Mouse (Mus musculus) adrenal gland, postnatal 10 days (tissue): Measurements from ENCODE around the gene Rassf2. TPM values are rescaled to one million over a fixed set of nuclear protein-coding genes. Genes with fewer than 3 reads are reported as not detected.

Experiments
- DNase-seq: peaks from one replicate; pipeline ENCODE4 v3.0.0; 2021; ENCODE audit warnings: mixed read lengths
- long read RNA-seq, 2 experiments: library from polyadenylated mRNA; stranded (forward); transcript quantifications; one replicate each; pipeline ENCODE4 v2.0.0; 2021
- total RNA-seq, 2 experiments: library from RNA; stranded (reverse); gene quantifications; 2 replicates each; pipeline ENCODE4 v1.2.3; 2021

Gene Rassf2
- total RNA-seq: 10 to 100 TPM; 14.6 to 15.1 TPM
- long read RNA-seq, experiment 1, partial matches to known transcripts: 0 of 7 reads
- long read RNA-seq, experiment 1, other reads (novel, unspliced or antisense): 7 of 7 reads
- long read RNA-seq, experiment 2, full-length matches to known transcripts: 2 of 4 reads
- long read RNA-seq, experiment 2, partial matches to known transcripts: 0 of 4 reads
- long read RNA-seq, experiment 2, other reads (novel, unspliced or antisense): 2 of 4 reads

DNA sequence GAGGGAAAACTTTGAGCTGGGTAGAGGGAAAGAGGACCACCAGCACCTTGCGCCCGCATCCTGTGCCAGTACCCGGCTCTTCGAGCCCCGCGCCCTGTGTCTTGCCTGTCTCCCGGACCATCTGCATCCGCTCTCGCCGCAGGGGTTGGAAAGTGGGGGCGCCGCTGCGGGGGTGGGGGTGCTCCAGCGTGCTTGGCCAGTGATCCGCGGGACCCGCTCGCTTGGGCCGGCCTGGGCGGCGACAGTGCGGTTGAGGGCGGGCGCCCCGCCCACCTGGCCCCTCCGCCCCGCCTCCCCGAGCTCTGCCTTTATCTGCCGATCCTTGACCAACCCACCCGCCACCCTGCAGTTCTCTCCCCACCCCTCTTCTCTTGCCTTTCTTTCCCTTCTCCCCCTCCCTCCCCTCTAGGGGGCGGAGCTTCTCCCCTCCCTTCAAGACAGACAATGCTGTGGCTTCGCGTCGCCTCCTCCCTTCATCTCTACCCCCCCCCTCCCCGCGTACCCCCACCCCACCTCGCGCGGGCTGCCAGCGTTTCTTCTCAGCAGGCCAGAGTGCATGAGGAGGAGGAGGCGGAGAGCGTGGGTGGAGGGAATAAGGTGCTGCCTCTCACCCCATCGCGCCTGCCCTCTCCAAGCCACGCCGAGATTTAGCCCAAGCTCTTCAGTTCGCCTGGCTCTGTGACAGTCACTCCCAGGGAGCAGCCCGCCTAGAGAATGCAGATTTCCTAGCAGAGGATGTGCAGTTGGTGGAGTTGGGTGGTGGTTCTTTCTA lies at the start of gene Rassf2:
TSS of gene Rassf2 (minus strand) at position 613 of the 772 bp plus-strand sequence.
- peak; percentile 81 for DNase-seq

DNA sequence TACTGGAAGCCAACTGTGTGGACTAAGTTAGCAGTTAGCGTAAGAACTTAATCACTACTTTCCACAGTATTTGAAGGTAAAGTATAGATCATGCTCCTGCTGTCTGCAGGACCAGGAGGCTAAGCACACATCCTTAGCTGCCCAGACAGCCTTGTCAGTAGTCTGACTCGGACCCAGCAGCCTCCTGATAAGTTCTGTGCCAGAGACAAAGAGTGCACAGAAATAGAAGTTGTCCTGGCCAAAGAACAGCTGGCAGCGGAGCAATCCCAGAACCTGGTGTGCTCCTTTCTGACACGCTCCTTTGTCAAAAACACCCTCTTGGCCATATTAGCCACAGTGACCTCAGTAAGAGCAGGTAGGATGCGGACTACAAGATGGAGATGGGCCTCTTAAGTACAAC lies 49.1 kb upstream of the Rassf2 start:
- no peak for DNase-seq

DNA sequence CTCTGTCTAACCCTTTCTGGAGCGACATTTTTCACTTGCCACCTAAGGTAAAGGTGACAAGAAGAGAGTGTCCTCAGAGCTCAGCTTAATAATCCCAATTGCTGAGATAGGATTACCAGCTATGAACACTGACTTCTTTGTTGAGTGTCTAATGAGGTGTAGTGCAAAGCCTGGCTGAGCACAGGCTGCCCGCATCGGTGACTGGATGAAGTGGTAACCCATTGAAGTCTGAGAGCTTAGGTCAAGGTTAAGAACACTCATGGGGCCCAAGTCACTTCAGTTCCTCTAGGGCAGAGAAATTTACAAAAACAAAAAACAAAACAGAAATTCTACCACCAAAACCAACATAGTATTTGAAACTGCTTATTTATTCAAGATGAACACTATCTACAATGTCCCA lies 43.0 kb upstream of the Rassf2 start:
- DNase-seq: no peak

DNA sequence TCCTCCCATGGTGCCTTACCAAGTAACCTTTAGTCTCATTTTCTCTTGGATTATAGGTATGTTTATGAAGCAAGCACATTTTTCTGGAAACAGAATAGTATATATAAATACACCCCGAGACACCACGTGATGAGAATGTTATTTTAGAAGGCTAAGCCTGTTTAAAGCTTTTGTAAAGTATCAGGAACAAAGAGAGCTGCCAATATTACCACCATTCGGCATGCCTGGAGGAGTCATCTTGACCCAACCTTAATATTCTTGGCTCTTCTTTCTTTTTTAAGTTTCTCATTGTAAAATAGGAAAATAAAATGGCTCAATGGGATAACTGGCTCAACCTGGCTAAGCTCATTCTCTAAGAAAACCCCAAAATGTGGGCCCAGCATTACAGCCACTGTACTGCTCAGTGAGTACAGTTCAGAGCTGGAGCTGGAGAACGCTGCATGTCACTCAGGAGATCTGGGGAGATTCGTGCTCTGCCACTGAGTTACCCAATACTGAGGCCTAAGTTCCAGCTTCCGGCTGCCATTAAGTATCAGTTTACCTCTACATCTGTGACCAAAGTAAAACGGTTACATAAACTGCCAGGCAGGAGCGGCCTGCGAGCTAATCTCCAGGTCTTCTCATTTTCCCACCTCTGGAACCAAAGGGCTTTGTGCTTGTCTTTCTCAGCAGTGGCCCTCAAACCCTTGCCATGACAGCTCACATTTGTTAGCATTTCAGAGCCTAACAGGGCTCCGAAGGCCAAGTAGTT lies 40.1 kb upstream of the Rassf2 start:
- no peak for DNase-seq

DNA sequence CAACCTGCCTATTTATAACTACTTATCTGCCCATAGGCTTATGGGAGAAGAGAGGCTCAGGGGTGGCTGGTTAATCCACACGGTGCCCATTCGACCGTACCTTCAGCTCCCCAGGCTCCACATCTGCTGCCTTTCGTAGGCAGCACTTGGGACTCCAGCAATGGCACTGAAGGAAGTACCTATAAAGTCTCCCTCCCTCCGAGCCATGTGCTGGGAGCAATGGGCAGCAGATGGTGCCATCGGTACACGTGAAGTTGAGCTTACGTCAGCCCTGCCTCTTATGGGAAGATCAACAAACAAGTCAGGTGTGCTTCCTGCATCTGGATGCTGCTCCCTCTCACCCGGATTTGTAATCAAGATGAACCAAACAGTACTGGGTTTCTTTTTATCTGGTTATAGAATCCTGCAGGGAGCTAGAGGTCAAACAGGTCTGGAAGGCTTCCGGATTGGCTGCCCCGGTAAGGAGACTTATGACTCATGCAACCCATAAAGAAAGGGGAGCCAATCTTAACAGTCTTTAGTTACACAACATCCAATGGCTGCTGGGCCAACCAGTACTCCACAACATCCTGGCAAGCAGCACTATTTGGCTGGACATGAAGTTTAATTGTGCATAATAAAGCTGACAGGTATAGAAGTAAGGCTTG lies 34.2 kb upstream of the Rassf2 start:
- no peak for DNase-seq

DNA sequence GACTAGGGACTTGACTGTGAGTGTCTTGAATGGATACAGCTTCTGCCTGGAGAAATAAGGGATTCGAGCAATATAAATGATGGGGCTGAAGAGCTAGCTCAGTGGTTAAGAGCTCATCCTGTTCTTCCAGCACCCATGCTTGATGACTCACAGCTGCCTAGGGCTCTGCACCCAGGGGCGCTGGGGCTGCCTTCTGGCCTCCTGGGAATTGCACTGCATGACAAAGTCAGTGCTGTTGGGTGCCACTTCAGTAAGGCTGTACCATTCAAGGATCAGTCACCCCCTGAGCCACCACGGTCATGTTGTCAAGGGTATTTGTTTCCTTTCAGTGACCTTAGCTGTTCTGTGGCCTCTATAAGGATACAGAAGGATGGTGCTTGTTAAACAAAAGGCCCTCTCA lies 33.7 kb upstream of the Rassf2 start:
- DNase-seq: no peak

DNA sequence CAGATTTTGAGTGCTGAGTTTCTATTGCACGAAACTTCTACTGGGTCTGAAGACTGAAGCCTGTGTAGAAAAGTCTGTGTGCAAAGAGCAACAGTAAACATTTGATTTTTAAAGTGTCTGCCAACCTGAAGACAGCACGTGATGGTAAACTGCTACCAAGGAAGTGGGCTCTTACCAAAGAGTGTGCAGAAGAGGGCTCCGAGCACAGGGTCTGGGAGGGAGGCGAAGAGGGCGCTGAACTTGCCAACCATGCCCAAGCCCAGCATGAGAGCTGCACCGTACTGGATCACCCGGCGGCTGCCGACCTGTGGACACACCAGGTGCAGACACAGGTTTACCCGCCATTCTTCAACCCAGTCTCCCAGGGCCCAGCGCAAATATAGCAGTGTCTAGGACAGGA lies 31.8 kb upstream of the Rassf2 start:
- DNase-seq: no peak

DNA sequence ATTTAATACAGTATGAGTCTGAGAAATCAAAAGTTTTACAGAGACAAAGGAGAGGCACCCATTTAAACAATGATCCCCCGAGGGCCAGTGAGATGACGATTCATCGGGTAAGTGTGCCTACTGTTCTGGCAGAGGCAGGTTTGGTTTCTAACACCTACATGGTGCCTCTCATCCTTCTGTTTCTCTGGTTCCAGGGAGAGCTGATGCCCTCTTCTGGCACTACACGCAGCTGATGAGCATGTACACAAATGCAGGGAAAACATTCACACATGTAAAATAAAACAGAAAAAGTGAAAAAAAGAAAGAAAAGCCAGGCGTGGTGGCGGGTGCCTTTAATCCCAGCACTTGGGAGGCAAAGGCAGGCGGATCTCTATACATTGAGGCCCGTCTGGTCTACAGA lies 29.9 kb upstream of the Rassf2 start:
- no peak for DNase-seq

DNA sequence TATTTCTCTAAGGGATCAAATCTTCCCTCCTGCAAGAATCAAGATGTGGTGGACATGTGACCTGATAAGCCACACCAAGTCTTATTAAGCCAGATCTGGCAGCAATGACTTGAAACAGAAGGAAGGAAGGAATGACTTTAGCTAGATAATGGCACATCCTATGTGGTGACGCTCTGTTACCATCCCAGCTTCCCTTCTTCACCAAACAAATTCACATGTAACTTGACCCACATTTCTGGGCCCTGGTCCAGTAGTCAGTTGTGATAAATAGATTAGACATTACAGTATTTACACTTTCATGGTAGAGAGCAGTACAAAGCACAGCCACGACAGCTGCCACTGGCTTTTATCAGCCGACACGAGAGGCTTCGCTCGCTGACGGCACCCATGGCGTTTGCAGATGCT lies 25.3 kb upstream of the Rassf2 start:
- no peak for DNase-seq

DNA sequence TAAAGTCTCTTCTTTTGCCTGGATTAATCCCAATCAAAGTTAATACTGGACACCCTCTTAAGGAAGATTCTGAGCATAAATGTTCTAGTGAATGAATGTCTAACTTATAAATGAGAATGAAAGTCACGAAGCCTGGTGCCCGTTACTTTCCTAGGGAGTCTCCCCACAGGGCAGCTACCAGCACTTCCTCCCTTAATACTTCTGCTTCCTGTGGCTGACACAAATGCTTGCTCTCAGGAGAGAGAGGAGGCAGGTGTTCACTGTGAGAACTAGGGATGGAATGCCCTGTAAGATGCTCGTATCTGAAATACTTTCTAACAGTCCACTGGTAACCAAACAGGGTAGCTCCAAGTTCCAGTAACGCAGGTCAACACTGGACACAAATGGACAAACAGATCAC lies 23.8 kb upstream of the Rassf2 start:
- DNase-seq: no peak

DNA sequence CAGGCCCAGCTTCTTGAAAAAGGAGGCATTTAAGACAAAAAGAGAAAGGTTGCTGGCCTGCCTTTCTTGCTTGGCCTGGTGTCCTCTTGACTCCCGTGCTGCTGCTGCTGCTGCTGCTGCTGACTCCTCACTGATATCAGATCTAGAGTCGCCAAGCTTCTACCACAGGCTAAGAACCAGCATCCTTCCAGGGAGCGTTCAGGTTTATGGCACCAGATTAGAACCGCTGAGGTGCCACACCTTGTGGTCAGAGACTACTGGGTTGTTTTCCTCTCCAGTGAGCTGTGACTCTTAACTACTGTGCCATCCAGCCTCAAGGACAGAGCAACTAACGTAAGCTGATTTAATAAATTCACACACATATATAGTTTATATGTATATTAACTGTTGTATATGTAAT lies 21.7 kb upstream of the Rassf2 start:
- no peak for DNase-seq

DNA sequence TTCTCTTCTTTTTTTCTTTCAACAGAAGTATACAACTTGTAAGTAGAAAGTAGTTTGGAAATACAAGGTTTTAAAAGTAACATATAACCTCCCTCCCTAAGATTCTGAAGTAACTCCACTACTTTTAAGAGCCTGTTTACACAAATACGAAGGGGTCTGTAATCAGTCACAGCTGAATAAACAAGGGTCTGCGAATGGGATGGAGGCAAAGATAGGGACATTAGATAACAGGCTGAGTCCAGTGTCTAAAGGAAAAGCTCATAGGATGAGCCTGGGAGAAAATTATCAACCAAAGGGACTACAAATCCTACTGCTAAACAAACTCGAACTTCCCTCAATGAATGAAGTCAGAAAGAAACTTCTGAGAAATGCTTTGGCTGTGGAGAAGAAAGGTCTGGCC lies 19.9 kb upstream of the Rassf2 start:
- no peak for DNase-seq

DNA sequence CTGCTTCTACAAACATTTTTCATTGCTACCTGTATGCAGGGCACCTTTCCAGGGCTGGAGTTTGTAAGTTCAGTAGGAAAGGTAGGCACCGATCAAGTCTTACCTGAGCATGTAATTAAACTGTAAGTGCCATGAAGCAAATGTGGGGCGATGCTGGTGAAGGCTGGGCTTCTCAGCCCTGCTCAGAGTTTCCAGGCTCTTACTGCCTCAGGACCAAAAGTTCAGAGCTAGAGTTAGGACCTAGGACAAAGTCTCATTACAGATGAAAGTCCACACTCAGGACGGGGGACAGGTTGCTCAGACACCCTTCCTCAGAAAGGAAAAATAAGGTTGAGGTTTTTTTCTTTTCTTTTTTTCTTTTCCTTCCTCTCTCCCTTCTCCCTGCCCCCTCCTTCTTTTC lies 19.4 kb upstream of the Rassf2 start:
- no peak for DNase-seq

DNA sequence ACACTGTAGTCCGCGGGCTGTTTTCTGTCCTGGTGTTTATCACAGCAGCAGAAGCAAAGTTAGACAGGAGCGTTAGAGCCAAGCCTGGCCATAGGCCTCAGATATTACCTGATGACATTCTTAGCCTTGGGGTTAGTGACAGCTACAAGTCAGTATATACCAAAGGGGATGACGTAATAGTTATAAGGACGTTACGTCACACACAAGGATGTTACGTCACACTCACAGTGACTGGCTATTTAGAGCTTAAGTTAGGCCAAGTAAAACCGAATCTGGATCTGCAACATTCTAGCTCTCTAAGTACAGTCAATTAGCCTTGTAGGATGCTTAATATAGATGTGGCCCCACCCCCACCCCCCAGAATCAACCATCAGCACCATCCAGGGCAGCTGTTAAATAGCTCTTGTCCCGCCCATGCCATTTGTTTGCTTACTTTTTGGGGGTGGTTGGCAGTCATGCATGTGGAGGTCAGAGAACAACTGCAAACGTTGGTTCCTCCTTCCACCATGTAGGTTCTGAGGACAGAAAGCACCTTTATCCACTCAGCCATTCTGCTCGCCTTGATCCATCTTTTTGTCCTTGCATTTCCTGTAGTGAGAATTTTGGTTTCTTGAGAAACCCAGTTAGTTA lies 18.2 kb upstream of the Rassf2 start:
- no peak for DNase-seq

DNA sequence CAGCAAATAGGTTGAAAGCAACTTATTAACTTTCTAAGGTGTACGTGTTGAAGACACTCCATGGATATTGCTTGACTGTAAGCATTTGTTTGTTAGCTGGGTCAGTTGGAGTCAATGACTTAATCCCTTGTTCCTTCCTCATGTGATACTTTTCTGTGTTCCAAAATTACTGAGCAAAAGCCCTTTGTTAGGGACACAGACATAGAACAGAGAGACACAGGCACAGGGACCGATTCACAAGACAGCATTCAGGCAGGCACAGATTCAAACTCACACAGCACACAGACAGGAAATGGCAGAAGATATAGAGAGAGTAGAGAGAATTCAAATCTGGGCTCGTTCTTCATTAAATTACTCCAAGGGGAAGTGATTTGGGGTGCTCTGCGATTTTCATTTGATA lies 17.3 kb upstream of the Rassf2 start:
- no peak for DNase-seq

DNA sequence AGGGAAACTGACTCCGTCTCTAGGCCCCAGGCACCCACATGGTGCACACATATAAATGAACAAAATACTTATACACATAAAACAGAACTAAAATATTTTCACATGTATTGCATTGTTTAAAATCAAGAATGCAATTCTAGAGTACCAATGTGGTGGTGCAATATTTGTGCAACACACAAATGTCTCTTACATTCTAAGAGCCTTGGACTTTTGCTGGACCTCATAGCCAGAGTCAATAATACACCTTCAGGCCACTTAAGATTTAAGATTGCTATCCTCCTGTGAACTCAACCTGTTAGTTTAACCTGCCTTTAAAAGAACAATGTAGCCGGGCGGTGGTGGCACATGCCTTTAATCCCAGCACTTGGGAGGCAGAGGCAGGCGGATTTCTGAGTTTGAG lies 16.6 kb upstream of the Rassf2 start:
- DNase-seq: no peak

DNA sequence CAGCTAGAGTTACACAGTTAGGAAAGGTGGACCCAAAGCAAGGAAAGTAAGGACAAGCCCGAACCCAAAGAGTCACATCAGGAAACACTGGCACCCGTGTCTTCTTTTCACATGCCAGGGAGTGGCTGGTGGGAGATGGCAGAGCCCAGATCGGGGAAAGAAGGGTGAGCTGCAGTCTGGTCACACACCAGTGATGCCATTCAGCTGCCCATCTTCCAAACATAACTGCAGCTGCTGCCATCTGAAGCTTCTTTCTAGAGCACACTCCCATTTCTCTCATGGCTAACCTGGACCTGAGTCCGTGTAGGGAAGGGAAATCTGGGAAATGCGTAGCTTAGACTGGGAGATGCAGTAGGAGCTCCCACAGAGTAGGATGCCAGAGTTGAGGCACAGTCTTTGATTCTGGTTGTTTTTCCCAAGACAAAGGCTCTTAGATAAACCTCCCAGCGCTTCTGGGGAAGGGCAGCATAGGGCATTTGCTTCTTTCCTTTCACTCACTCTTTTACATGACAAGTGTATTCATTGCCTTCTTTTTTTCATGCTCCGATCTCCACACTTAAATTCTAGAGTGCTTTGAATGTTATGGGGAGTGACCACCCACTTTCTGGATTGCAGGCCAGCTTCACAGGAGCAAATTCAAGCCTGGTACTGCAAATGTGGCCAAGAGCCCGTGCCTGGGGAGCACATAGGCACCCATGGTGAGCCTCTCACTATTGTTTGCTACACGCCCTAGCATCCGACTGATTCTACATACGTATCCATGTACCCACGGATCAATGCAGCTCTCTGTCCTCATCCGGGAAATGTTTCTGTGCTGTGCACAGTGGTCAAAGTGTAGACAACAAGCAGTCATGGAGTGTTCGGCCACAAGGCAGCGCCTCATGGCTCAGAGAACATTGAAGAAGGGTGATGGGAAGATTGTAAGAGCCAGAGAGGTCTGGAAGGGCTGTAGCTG lies 14.5 kb upstream of the Rassf2 start:
- no peak for DNase-seq

DNA sequence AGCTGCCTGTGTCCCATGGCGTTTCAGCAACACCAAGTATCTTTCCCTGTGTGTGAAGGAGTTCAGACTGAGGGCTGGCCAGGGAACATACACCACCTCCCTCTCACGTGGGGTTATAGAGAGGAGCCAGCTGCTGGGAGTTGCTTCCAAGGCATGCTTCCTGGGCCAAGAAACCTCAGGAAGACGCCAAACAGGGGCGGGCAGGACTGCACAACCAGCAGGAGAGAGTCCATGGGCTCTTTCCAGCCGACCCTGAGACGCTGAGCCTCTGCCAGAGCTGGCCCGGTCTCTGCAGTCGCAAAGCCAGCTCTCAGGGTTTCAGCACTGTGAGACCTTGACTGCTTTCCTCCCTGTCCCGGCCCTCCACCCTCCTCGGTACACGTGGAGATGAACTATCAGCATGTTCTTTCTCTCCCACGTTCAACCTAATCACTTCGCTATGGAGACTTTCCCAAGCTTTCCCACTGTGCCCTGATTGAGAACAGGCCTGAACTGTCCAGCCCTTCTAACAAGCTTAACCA lies 13.1 kb upstream of the Rassf2 start:
- peak; percentile 87 for DNase-seq

DNA sequence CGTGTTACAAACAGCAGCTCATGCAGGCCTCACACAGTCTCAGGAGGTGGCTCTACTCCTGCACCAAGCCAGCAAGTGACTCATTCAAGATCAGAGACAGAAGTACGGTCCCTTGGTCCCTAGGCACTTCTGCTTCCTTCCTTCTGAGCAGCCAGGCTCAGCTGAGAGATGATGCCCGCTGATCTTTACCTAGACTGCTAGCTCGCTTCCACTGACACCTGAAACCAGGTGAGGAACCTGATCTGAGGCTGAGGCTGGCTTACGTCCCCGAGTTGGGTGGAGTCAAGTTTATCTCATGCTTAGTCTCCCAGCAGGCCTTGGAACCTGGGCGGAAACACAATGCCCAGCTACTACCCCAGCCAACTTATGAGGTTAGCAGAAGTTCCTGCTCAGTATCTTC lies 9.8 kb upstream of the Rassf2 start:
- no peak for DNase-seq

DNA sequence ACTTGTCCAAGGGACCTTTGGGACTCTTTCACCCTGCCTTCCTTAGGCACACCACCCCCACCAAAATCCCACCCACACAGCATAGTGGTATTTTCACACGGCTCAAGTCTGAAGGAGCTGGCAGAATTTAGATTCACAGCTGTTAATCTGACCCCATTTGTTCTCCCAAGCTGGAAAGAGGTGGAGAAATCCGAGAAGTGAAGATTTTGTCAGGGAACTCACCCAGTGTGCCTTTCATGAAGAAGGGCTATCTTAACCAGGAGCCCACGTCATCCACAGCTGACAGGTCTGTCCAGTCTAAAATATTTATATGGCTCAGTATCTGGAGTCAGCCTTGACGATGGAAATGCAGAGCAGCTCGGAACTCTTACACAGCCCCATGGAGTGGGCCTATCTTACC lies 6.3 kb upstream of the Rassf2 start:
- DNase-seq: no peak

DNA sequence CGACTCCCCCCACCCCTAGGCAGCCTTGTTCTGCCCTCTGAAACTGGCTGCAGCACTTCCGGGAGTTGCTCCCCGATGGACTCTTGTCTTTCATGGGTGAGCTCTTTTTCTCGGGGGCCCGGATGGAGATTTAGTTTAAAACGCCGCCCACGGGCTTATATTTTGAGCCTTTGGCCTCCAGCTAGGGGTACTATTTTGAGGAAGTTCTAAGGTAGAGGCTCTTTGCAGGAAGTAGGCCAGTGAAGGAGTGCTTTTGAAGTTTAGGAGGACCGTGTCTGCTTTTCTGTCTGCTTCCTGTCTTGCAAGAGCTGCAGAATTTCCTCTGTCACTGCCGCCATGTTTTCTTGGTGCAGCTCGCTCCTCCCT lies 5.4 kb upstream of the Rassf2 start:
- DNase-seq: no peak
